Mouse (Mus musculus) heart, postnatal 0 days (tissue): ENCODE data around the gene Slc35e2. TPM values are rescaled to one million over a fixed set of nuclear protein-coding genes. Genes with fewer than 3 reads are reported as not detected.
A peak's percentile ranks its signal among the peaks of the same experiment; 100 is the strongest.

Experiments
- ATAC-seq: fragments of 200-750 bp; cut with Nextera tagmentation; 2 replicates; pipeline ENCODE4 v1.8.0; 2017; ENCODE audit warnings: low read depth, moderate number of reproducible peaks, moderate library complexity; ENCODE audit not compliant: insufficient read depth
- DNase-seq: peaks from one replicate; pipeline ENCODE4 v3.0.0-alpha.2; 2016; ENCODE audit warnings: low spot score
- H3K27ac ChIP-seq: fragments of 300-500 bp; sonication (generic); 2 replicates; pipeline ENCODE4 v1.5.1; 2014; ENCODE audit warnings: low read depth, mild to moderate bottlenecking
- H3K27me3 ChIP-seq: fragments of 300-500 bp; sonication (generic); 2 replicates; pipeline ENCODE4 v1.6.1; 2014; ENCODE audit warnings: low read length, mixed read lengths; ENCODE audit not compliant: control insufficient read depth, insufficient read depth
- H3K36me3 ChIP-seq: fragments of 300-500 bp; sonication (generic); replicated peaks from 2 replicates; pipeline ENCODE4 v1.6.1; 2014; ENCODE audit warnings: low read length, mixed read lengths; ENCODE audit not compliant: control insufficient read depth, insufficient read depth
- H3K4me1 ChIP-seq: fragments of 300-500 bp; sonication (generic); 2 replicates; pipeline ENCODE4 v1.6.1; 2014; ENCODE audit warnings: antibody characterized with exemption; ENCODE audit not compliant: control insufficient read depth, insufficient read depth
- H3K4me2 ChIP-seq: fragments of 300-500 bp; sonication (generic); 2 replicates; pipeline ENCODE4 v1.6.1; 2014; ENCODE audit warnings: low read depth, mild to moderate bottlenecking, low read length, moderate library complexity
- H3K4me3 ChIP-seq: fragments of 300-500 bp; sonication (generic); 2 replicates; pipeline ENCODE4 v1.5.1; 2014; ENCODE audit warnings: low read depth, low read length
- H3K9ac ChIP-seq: fragments of 300-500 bp; sonication (generic); replicated peaks from 2 replicates; pipeline ENCODE4 v1.6.1; 2014; ENCODE audit warnings: low read depth, low read length, mixed read lengths
- H3K9me3 ChIP-seq: fragments of 300-500 bp; sonication (generic); replicated peaks from 2 replicates; pipeline ENCODE4 v1.6.1; 2016; ENCODE audit warnings: low read length; ENCODE audit not compliant: control insufficient read depth
- CTCF ChIP-seq: IDR thresholded peaks from 2 replicates; pipeline ENCODE4 v1.5.1; 2016; ENCODE audit warnings: antibody characterized with exemption, control low read depth, low read depth
- EP300 ChIP-seq: IDR thresholded peaks from 2 replicates; pipeline ENCODE4 v1.6.1; 2016; ENCODE audit warnings: antibody characterized with exemption, low read depth
- WGBS: fragments of 180-500 bp; shearing (Covaris S2); extraction: QIAGEN DNeasy Blood & Tissue Kit; methylation state at CpG from one replicate; pipeline ENCODE4 v1.1.7; 2014; 5-methylcytosine and 5-hydroxymethylcytosine counted together
- polyA plus RNA-seq: library from polyadenylated mRNA; unstranded; fragments of >200 nt; fragmentation: Nextera tagmentation; extraction: Ambion mirVana; gene quantifications from 2 replicates; pipeline ENCODE4 v1.2.1, GENCODE M21; 2015
- total RNA-seq: library from RNA; depleted of rRNA; stranded (reverse); fragments of >200 nt; gene quantifications from 2 replicates; pipeline ENCODE4 v1.2.3, GENCODE M21; 2014; ENCODE audit warnings: low replicate concordance

The Slc35e2 gene
- total and polyA plus RNA-seq, 2 experiments from 2014 or later = 4.4 to 11.8 TPM

GRCm38 (mm10) chr4:155651553-155652269 lies 50.5 kb downstream of the Slc35e2 start:
- peak overlapping the region; percentile 66 for H3K4me2 ChIP-seq
- DNase-seq (peak; percentile 86), ATAC-seq (peak; percentile 67)
- H3K36me3 ChIP-seq = peaks cover 52% of the 10 kb centered on the region
- H3K9me3 ChIP-seq = no peaks in the 10 kb centered on the region
- peak overlapping the region; percentile 53; the same call in 1 of the 2 replicates for H3K4me3 ChIP-seq
- peaks cover 41% of the 10 kb centered on the region for H3K4me1 ChIP-seq
- H3K27me3 ChIP-seq = peaks cover 26% of the 10 kb centered on the region
- 44% methylated on average over 15 of the region's 15 CpGs for WGBS
- TF ChIP-seq CTCF (no peak), EP300 (no peak)
- peak overlapping the region; percentile 72 for H3K27ac ChIP-seq
- no peak overlapping the region for H3K9ac ChIP-seq

- ATAC-seq (no peak), DNase-seq (peak; percentile 11)
- TF ChIP-seq CTCF (no peak), EP300 (no peak)
- no peaks in the 10 kb centered on the region for H3K9me3 ChIP-seq
- 27% methylated on average over 36 of the region's 36 CpGs for WGBS
- H3K4me3 ChIP-seq = peak overlapping the region; percentile 53
- peak overlapping the region; percentile 72 for H3K27ac ChIP-seq
- peak overlapping the region; percentile 58 for H3K9ac ChIP-seq
- H3K4me2 ChIP-seq = peak overlapping the region; percentile 66
- H3K27me3 ChIP-seq = peaks cover 26% of the 10 kb centered on the region
- peaks cover 41% of the 10 kb centered on the region for H3K4me1 ChIP-seq
- peaks cover 45% of the 10 kb centered on the region for H3K36me3 ChIP-seq
Measured at GRCm38 (mm10) chr4:155652283-155653085, 51.3 kb downstream of the Slc35e2 start.

- TF ChIP-seq CTCF (no peak), EP300 (no peak)
- Histone ChIP-seq H3K27me3 (peaks cover 26% of the 10 kb centered on the region), H3K9ac (peak within 1 kb of the TSS; percentile 58), H3K4me3 (peak within 1 kb of the TSS; percentile 53), H3K4me1 (peaks cover 41% of the 10 kb centered on the region), H3K9me3 (no peaks in the 10 kb centered on the region), H3K36me3 (peaks cover 39% of the 10 kb centered on the region), H3K4me2 (peak within 1 kb of the TSS; percentile 66), H3K27ac (peak within 1 kb of the TSS; percentile 72)
- peak; percentile 51 for ATAC-seq
- DNase-seq = peak; percentile 47
- WGBS = under 1% methylated on average over 32 of the region's 33 CpGs
Measured at GRCm38 (mm10) chr4:155653086-155653450, 51.9 kb downstream of the Slc35e2 start, which contains the start of gene Mmp23. Gene Mmp23 (minus strand): TSS chr4:155653384.

- ATAC-seq (peak; percentile 39; the same call in 1 of the 2 replicates), DNase-seq (peak; percentile 59)
- no peaks in the 10 kb centered on the region for H3K9me3 ChIP-seq
- H3K27ac ChIP-seq = peak overlapping the region; percentile 72
- WGBS = 2% methylated on average over 31 of the region's 31 CpGs
- peak overlapping the region; percentile 53 for H3K4me3 ChIP-seq
- TF ChIP-seq EP300 = no peak
- peak; percentile 26; the same call in 1 of the 2 replicates for TF ChIP-seq CTCF
- peaks cover 34% of the 10 kb centered on the region for H3K36me3 ChIP-seq
- peak overlapping the region; percentile 66 for H3K4me2 ChIP-seq
- peaks cover 26% of the 10 kb centered on the region for H3K27me3 ChIP-seq
- H3K4me1 ChIP-seq = peaks cover 41% of the 10 kb centered on the region
- peak overlapping the region; percentile 58; the same call in 1 of the 2 replicates for H3K9ac ChIP-seq
Measured at GRCm38 (mm10) chr4:155653451-155654182, 52.4 kb downstream of the Slc35e2 start.

- WGBS = 2% methylated on average over 6 of the region's 6 CpGs
- Histone ChIP-seq H3K4me1 (peaks cover 41% of the 10 kb centered on the region), H3K27ac (peak overlapping the region; percentile 72)
Measured at GRCm38 (mm10) chr4:155654183-155654455, 52.9 kb downstream of the Slc35e2 start.

More at GRCm38 (mm10) chr4:155654183-155654455, 52.9 kb downstream of the Slc35e2 start:
- DNase-seq (no peak), ATAC-seq (no peak; the same call in 1 of the 2 replicates)
- Histone ChIP-seq H3K4me2 (peak overlapping the region; percentile 66), H3K27me3 (peaks cover 26% of the 10 kb centered on the region), H3K36me3 (peaks cover 32% of the 10 kb centered on the region), H3K9me3 (no peaks in the 10 kb centered on the region), H3K9ac (no peak overlapping the region), H3K4me3 (peak overlapping the region; percentile 53)
- TF ChIP-seq EP300 (no peak), CTCF (no peak)
